Mouse (Mus musculus) gastrocnemius, adult 2 months (tissue): ENCODE results near the gene Zfp524. TPM values are rescaled to one million over a fixed set of nuclear protein-coding genes. Genes with fewer than 3 reads are reported as not detected.

Experiments
- DNase-seq: peaks from one replicate; pipeline ENCODE4 v3.0.0; 2022
- H3K27ac ChIP-seq: fragments of 200-600 bp; 2 replicates; pipeline ENCODE4 v1.8.1; 2022; ENCODE audit warnings: mild to moderate bottlenecking
- H3K4me3 ChIP-seq: fragments of 200-600 bp; 2 replicates; pipeline ENCODE4 v1.8.1; 2022; ENCODE audit warnings: mild to moderate bottlenecking, moderate library complexity
- CTCF ChIP-seq: fragments of 200-600 bp; IDR thresholded peaks from 2 replicates; pipeline ENCODE4 v1.8.1; 2022; ENCODE audit warnings: antibody characterized with exemption, mild to moderate bottlenecking, moderate library complexity
- intact Hi-C: fragments of 180-260 bp; cut with DNase I; formaldehyde crosslinking; loops from one replicate; pipeline ENCODE4 v1.15.1; 2025
- total RNA-seq, 2 experiments: library from RNA; stranded (reverse); gene quantifications; 2 replicates each; pipeline ENCODE4 v1.2.3; 2021

Gene Zfp524
- total RNA-seq, 2 experiments from 2014 or later, result 6.5 to 10.4 TPM

GRCm38 (mm10) chr7:5038940-5039339 lies 24.7 kb downstream of the Zfp524 start:
- H3K4me3 ChIP-seq, result peak overlapping the region; percentile 89
- intact Hi-C loops, result no loop called here
- no peak for DNase-seq
- peak overlapping the region; percentile 99 for H3K27ac ChIP-seq
- TF ChIP-seq CTCF, result no peak

- Histone ChIP-seq H3K27ac (no peak overlapping the region), H3K4me3 (no peak overlapping the region)
- no peak for TF ChIP-seq CTCF
- DNase-seq, result no peak
- intact Hi-C loops, result no loop called here
These were observed 30.8 kb downstream of the Zfp524 start for GRCm38 (mm10) chr7:5044981-5045380.

GRCm38 (mm10) chr7:5046112-5046511 lies 31.9 kb downstream of the Zfp524 start:
- TF ChIP-seq CTCF, result no peak
- intact Hi-C loops, result loop anchor here (2.0 kb wide), 1 partner anchor 103 kb away; no protein-coding TSS in a partner anchor
- no peak for DNase-seq
- no peak overlapping the region for H3K27ac ChIP-seq
- no peak overlapping the region for H3K4me3 ChIP-seq

GRCm38 (mm10) chr7:5047313-5047712 lies 33.1 kb downstream of the Zfp524 start:
- Histone ChIP-seq H3K4me3 (no peak overlapping the region), H3K27ac (no peak overlapping the region)
- no peak for DNase-seq
- peak; percentile 64 for TF ChIP-seq CTCF
- intact Hi-C loops, result loop anchor here (2.0 kb wide), 1 partner anchor 105 kb away; no protein-coding TSS in a partner anchor

GRCm38 (mm10) chr7:5051193-5052192 lies 37.3 kb downstream of the Zfp524 start, which contains the start of gene Zfp580:
TSS of gene Zfp580 (plus strand) at chr7:5051538.
- Histone ChIP-seq H3K27ac (peak within 1 kb of the TSS; percentile 92), H3K4me3 (peak within 1 kb of the TSS; percentile 95)
- peak; percentile 86 for DNase-seq
- TF ChIP-seq CTCF, result no peak
- intact Hi-C loops, result no loop called here

- peak overlapping the region; percentile 95 for H3K4me3 ChIP-seq
- intact Hi-C loops, result no loop called here
- no peak for TF ChIP-seq CTCF
- DNase-seq, result no peak
- no peak overlapping the region for H3K27ac ChIP-seq
These were observed 38.2 kb downstream of the Zfp524 start for GRCm38 (mm10) chr7:5052438-5052837.

GRCm38 (mm10) chr7:5052931-5053343 lies 38.7 kb downstream of the Zfp524 start:
- Histone ChIP-seq H3K27ac (no peak overlapping the region), H3K4me3 (peak overlapping the region; percentile 95)
- no peak for TF ChIP-seq CTCF
- DNase-seq, result peak; percentile 17
- intact Hi-C loops, result no loop called here

- TF ChIP-seq CTCF, result no peak
- H3K27ac ChIP-seq, result no peak overlapping the region
- peak; percentile 15 for DNase-seq
- peak overlapping the region; percentile 41 for H3K4me3 ChIP-seq
- intact Hi-C loops, result no loop called here
These were observed 39.4 kb downstream of the Zfp524 start for GRCm38 (mm10) chr7:5053456-5054179.

GRCm38 (mm10) chr7:5056651-5057263 lies 42.5 kb downstream of the Zfp524 start:
- Histone ChIP-seq H3K4me3 (peak overlapping the region; percentile 39), H3K27ac (no peak overlapping the region)
- no peak for DNase-seq
- TF ChIP-seq CTCF, result no peak
- intact Hi-C loops, result no loop called here

- Histone ChIP-seq H3K4me3 (no peak overlapping the region), H3K27ac (no peak overlapping the region)
- TF ChIP-seq CTCF, result no peak
- intact Hi-C loops, result no loop called here
- peak; percentile 9 for DNase-seq
These were observed 43.2 kb downstream of the Zfp524 start for GRCm38 (mm10) chr7:5057381-5057780.

GRCm38 (mm10) chr7:5057804-5058203 lies 43.6 kb downstream of the Zfp524 start:
- TF ChIP-seq CTCF, result no peak
- no peak overlapping the region for H3K4me3 ChIP-seq
- intact Hi-C loops, result no loop called here
- DNase-seq, result peak; percentile 30
- no peak overlapping the region for H3K27ac ChIP-seq

GRCm38 (mm10) chr7:5058631-5059030 lies 44.4 kb downstream of the Zfp524 start:
- peak; percentile 8 for DNase-seq
- H3K27ac ChIP-seq, result no peak overlapping the region
- intact Hi-C loops, result no loop called here
- TF ChIP-seq CTCF, result no peak
- H3K4me3 ChIP-seq, result no peak overlapping the region
